Mouse (Mus musculus): Measurements from ENCODE around the gene Foxp1. TPM values are rescaled to one million over a fixed set of nuclear protein-coding genes. Genes with fewer than 3 reads are reported as not detected.

The Foxp1 gene
- polyA plus RNA-seq, 1 experiment from 2014 or later = 38.0 TPM

DNA sequence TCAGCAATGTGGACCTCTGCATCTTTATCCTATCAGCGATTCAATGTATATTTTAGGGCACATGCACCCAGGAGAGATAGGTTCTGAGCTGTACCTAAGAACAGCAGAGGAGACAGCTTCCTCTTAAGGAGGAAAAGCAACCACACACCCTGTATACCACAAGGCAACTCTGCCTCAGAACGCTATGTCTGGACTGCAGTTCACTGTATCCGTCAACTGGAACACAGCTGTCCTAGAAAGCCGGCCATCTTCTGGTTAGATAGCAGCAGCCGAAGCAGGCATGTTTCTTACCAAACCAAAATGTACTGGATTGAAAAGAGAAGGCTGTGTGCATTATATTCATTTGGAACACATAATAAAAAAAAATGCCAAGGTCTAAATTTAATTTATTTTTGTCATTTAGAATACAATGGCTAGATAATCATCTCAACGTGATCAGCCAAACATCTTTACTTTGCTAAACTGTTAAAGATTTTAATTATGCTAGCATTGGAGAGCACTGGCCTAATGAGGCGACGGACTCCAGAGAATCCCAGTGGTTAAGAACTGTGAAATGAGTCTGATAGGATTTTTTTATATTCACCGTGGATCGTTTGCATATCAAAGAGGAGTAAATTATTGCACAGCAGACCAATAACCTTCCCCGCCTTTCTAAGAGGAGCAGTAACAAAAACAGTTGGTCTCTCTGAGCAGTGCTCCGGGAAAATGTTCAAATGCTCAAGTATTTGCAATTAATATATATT lies 518.1 kb downstream of the Foxp1 start:
- no peaks in the 10 kb centered on the region for H3K27me3 ChIP-seq (ENCODE audit: insufficient read depth, low read length)
- WGBS = 83% methylated on average over 12 of the region's 12 CpGs
- H3K27ac ChIP-seq = no peak overlapping the region; the same call in 1 of the 2 replicates
- H3K9ac ChIP-seq (ENCODE audit: low read depth, low read length) = no peak overlapping the region
- DNase-seq (ENCODE audit: low spot score) (no peak), ATAC-seq (replicated peaks; ENCODE audit: low FRiP score, low read depth) (no peak)
- H3K4me1 ChIP-seq (replicated peaks; ENCODE audit: insufficient read depth, low read length) = no peaks in the 10 kb centered on the region
- no peak for TF ChIP-seq CTCF (IDR thresholded peaks at IDR 0.05; ENCODE audit: low read depth)
- H3K9me3 ChIP-seq (replicated peaks; ENCODE audit: low read length) = no peaks in the 10 kb centered on the region
- peaks cover 18% of the 10 kb centered on the region for H3K36me3 ChIP-seq (ENCODE audit: insufficient read depth, low read length)
- H3K4me2 ChIP-seq (ENCODE audit: low read length) = no peak overlapping the region
- no peak overlapping the region for H3K4me3 ChIP-seq (replicated peaks; ENCODE audit: low read depth, low read length)

DNA sequence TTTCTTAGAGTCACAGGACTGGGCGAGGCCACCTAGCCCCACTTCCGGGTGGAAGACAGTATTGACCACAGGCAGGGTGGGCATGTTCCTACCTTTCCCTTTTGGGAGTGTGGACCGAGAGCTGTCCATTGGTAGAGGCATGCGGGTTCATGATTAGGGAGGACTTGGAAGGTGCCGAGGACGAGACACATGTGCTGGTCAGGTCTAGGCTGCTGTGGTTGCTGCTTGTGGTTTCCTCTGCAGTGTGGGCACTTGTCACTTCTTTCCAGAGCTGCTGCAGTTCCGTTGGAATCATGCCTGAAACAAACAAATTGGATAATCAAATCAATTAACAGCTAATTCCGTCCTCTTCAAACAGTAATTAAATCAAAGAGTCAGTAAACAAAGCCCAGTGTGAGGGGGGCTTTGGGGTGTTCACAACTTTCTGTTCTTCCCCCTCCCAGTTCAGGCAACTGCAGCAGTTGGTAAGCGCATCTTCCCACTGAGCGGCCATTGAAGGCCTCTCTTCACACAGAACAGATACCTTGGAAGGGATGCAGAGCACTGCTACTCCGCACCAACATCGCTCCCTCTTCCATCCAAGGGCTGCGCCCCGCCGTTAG lies 519.3 kb downstream of the Foxp1 start:
- no peak for TF ChIP-seq CTCF (IDR thresholded peaks at IDR 0.05; ENCODE audit: low read depth)
- Histone ChIP-seq H3K9me3 (replicated peaks; ENCODE audit: low read length) (no peaks in the 10 kb centered on the region), H3K27me3 (ENCODE audit: insufficient read depth, low read length) (no peaks in the 10 kb centered on the region), H3K27ac (no peak overlapping the region), H3K4me3 (replicated peaks; ENCODE audit: low read depth, low read length) (no peak overlapping the region), H3K4me2 (ENCODE audit: low read length) (no peak overlapping the region), H3K36me3 (ENCODE audit: insufficient read depth, low read length) (peaks cover 18% of the 10 kb centered on the region), H3K9ac (ENCODE audit: low read depth, low read length) (no peak overlapping the region), H3K4me1 (replicated peaks; ENCODE audit: insufficient read depth, low read length) (no peaks in the 10 kb centered on the region)
- WGBS = 94% methylated on average over 15 of the region's 15 CpGs
- no peak for ATAC-seq (replicated peaks; ENCODE audit: low FRiP score, low read depth)
- DNase-seq (ENCODE audit: low spot score) = no peak

DNA sequence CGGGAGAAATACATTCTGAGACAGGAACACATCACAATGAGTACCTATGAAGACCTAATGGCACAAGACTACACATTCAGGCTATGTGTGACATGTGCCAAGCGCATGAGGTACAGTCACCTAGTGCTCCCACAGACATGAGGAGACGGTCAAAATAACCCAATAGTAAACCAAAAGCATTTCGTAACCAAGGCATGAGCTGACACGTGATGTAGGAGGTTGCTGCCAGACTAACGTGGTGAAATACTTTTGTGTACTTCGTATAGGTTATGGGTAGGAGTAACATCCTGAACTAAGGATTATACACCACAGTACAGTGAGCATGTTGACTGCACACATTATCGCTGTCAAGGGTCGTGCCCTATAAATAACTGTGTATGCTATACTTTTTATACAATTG lies 520.9 kb downstream of the Foxp1 start:
- Histone ChIP-seq H3K4me2 (ENCODE audit: low read length) (no peak overlapping the region), H3K9ac (ENCODE audit: low read depth, low read length) (no peak overlapping the region), H3K4me3 (replicated peaks; ENCODE audit: low read depth, low read length) (no peak overlapping the region), H3K9me3 (replicated peaks; ENCODE audit: low read length) (no peaks in the 10 kb centered on the region), H3K27me3 (ENCODE audit: insufficient read depth, low read length) (no peaks in the 10 kb centered on the region), H3K4me1 (replicated peaks; ENCODE audit: insufficient read depth, low read length) (no peaks in the 10 kb centered on the region), H3K27ac (no peak overlapping the region), H3K36me3 (ENCODE audit: insufficient read depth, low read length) (peaks cover 18% of the 10 kb centered on the region; the same call in 1 of the 2 replicates)
- WGBS = 93% methylated on average over 9 of the region's 9 CpGs
- no peak for TF ChIP-seq CTCF (IDR thresholded peaks at IDR 0.05; ENCODE audit: low read depth)
- ATAC-seq (replicated peaks; ENCODE audit: low FRiP score, low read depth) = no peak
- DNase-seq (ENCODE audit: low spot score) = no peak

DNA sequence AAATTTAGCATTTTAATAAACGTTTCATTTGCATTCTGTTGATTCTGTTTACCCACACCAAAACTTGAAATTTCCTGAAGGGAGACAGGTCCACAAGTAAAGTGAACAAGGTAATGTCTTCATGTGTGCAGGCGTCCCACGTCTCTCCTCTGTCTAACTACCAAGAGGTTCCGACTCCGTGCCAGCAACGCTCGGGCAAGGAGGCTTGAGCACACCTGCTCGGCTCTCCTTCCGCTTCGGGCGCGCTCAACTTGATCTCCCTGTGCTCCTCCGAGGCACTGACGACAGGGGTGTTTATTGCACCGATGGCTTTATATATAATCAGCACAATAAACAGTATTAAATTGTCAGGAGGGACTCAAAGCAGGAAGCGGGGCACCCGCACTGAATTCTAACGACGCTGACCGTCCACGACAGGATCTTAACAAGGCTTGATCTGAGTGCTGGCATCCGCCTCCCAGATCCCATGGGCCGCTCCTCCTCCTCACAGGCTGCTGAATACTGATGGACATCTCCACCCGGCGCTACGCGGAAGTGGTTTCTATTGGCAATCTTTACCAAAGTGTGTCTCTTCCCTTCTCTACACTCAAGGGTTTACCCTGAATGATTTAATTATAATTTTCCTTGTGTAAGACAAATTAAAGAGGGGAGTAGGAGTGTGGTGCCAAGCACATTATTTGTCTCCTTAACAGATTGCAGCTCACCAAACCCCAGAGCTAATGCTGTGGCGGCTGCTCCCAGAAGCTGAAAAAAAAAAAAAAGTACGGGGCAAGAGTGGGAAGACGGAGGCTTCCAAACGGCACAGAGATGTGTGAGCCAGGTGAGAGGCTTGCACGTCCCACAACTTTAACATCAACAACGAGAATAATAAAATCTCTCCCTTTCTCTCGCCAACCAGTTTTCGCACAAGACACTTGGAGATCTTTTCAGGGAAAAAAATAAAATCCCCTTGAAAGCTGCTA lies 523.3 kb downstream of the Foxp1 start:
- peaks cover 15% of the 10 kb centered on the region; the same call in 1 of the 2 replicates for H3K36me3 ChIP-seq (ENCODE audit: insufficient read depth, low read length)
- ATAC-seq (replicated peaks; ENCODE audit: low FRiP score, low read depth) = no peak

DNA sequence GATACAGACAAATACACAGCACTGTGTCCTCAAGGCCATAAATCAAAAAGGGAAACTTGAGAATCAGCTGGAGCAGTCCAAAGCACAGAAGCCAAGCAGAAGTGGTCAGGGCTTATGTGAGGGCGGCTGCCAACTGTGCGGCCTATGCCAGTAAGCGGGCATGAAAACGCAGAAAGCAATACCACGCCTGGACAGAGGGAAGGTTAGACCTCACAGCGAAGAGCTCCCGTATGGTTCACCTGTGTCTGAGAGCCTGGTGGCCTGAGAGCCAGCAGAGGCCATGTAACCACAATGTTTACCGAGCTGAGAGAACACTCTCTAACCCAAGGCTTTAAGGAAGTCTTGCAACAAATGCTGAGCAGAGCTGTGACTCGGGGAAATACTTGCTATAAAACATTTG lies 524.8 kb downstream of the Foxp1 start:
- peaks cover 10% of the 10 kb centered on the region; the same call in 1 of the 2 replicates for H3K36me3 ChIP-seq (ENCODE audit: insufficient read depth, low read length)
- no peak overlapping the region for H3K9ac ChIP-seq (ENCODE audit: low read depth, low read length)
- H3K9me3 ChIP-seq (replicated peaks; ENCODE audit: low read length) = no peaks in the 10 kb centered on the region
- no peak for DNase-seq (ENCODE audit: low spot score)
- no peak for ATAC-seq (replicated peaks; ENCODE audit: low FRiP score, low read depth)
- WGBS = 67% methylated on average over 9 of the region's 9 CpGs
- no peaks in the 10 kb centered on the region for H3K4me1 ChIP-seq (replicated peaks; ENCODE audit: insufficient read depth, low read length)
- no peak overlapping the region for H3K4me3 ChIP-seq (replicated peaks; ENCODE audit: low read depth, low read length)
- H3K27ac ChIP-seq = no peak overlapping the region
- no peaks in the 10 kb centered on the region for H3K27me3 ChIP-seq (ENCODE audit: insufficient read depth, low read length)
- no peak for TF ChIP-seq CTCF (IDR thresholded peaks at IDR 0.05; ENCODE audit: low read depth)
- no peak overlapping the region for H3K4me2 ChIP-seq (ENCODE audit: low read length)

More for the DNA sequence above, 523.3 kb downstream of the Foxp1 start:
- Histone ChIP-seq H3K27me3 (ENCODE audit: insufficient read depth, low read length) (no peaks in the 10 kb centered on the region), H3K4me1 (replicated peaks; ENCODE audit: insufficient read depth, low read length) (no peaks in the 10 kb centered on the region), H3K27ac (no peak overlapping the region), H3K4me2 (ENCODE audit: low read length) (no peak overlapping the region), H3K4me3 (replicated peaks; ENCODE audit: low read depth, low read length) (no peak overlapping the region), H3K9ac (ENCODE audit: low read depth, low read length) (no peak overlapping the region), H3K9me3 (replicated peaks; ENCODE audit: low read length) (no peaks in the 10 kb centered on the region)
- no peak for DNase-seq (ENCODE audit: low spot score)
- WGBS = 69% methylated on average over 35 of the region's 35 CpGs
- no peak for TF ChIP-seq CTCF (IDR thresholded peaks at IDR 0.05; ENCODE audit: low read depth)

DNA sequence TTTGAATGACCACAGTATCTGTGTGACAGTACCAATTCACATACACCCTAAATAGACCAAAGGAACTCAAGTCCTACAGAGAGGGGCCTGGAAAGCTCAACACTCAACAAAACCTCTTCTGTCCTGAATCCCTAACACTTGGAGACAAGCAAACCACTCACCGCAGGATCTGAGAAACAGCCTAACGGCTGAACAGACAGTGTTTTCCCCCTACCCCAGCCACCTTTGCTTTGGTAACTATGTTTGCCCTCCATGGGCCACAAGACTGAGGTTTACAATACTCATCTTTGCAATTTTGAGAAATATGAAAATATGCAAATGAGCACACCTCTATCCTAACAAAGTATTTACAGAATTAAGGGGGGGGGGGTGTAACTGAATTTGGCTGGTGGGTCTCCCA lies 525.7 kb downstream of the Foxp1 start:
- H3K9me3 ChIP-seq (replicated peaks; ENCODE audit: low read length) = no peaks in the 10 kb centered on the region
- H3K27ac ChIP-seq = no peak overlapping the region
- WGBS = 92% methylated on average over 2 of the region's 2 CpGs

More for the DNA sequence above, 525.7 kb downstream of the Foxp1 start:
- TF ChIP-seq CTCF (IDR thresholded peaks at IDR 0.05; ENCODE audit: low read depth) = no peak
- Histone ChIP-seq H3K36me3 (ENCODE audit: insufficient read depth, low read length) (0 out of 2 replicates have a peak, but pooled peaks cover 3% of the 10 kb centered on the region), H3K4me1 (replicated peaks; ENCODE audit: insufficient read depth, low read length) (no peaks in the 10 kb centered on the region), H3K27me3 (ENCODE audit: insufficient read depth, low read length) (no peaks in the 10 kb centered on the region), H3K4me3 (replicated peaks; ENCODE audit: low read depth, low read length) (no peak overlapping the region), H3K4me2 (ENCODE audit: low read length) (no peak overlapping the region), H3K9ac (ENCODE audit: low read depth, low read length) (no peak overlapping the region)
- DNase-seq (ENCODE audit: low spot score) (no peak), ATAC-seq (replicated peaks; ENCODE audit: low FRiP score, low read depth) (no peak)
